In genomic region chr13:23551146-23551834, GRCm38 (mm10) we compare ENCODE assay signal across 8 mouse cellular contexts. TPM values are rescaled to one million over a fixed set of nuclear protein-coding genes. Genes with fewer than 3 reads are reported as not detected.
DNase-seq lines count a peak whose midpoint lies in the region; ATAC-seq lines count a peak whose summit lies in the region.
"Not testable (repeated sequence)": the region's sequence is repeated elsewhere in the genome, so short reads cannot be mapped to it uniquely, and the experiment has no call there.

Hist1h4f (minus strand) TSS chr13:23551648.

- H3K27ac ChIP-seq in hindbrain, embryonic 15.5 days (replicated peaks): peak within 1 kb of the TSS; percentile 87

- H3K9me3 ChIP-seq in hindbrain, embryonic 15.5 days: not testable (repeated sequence)

- H3K27me3 ChIP-seq in hindbrain, embryonic 15.5 days: not testable (repeated sequence)

- peak within 1 kb of the TSS; percentile 64 for H3K4me2 ChIP-seq in hindbrain, embryonic 15.5 days

- WGBS in hindbrain, embryonic 15.5 days: under 1% methylated on average over 47 of the region's 47 CpGs

- peaks cover 32% of the 10 kb centered on the region for H3K4me1 ChIP-seq in hindbrain, embryonic 15.5 days (replicated peaks)

- not testable (repeated sequence) for H3K36me3 ChIP-seq in hindbrain, embryonic 15.5 days

- peak within 1 kb of the TSS; percentile 46 for H3K4me3 ChIP-seq in hindbrain, embryonic 15.5 days

- H3K9ac ChIP-seq in hindbrain, embryonic 15.5 days: peak within 1 kb of the TSS; percentile 54

- peak; percentile 93 for ATAC-seq in hindbrain, embryonic 15.5 days (ENCODE audit: low FRiP score, low read depth)

- peak; percentile 83 for DNase-seq in T-cell, adult 2 months (ENCODE audit: low spot score)
- DNase-seq in cerebellum, postnatal 36 days: peak; percentile 83 to 88
- peak; percentile 89 to 96 for DNase-seq in frontal cortex, postnatal 36 days (ENCODE audit: low spot score in 2 of 2)
- DNase-seq in left cerebral cortex, adult 11 months (ENCODE audit: low spot score): peak; percentile 91
- DNase-seq in lung, postnatal 36 days: peak; percentile 92
- peak; percentile 96 for DNase-seq in retina, embryonic 14.5 days (ENCODE audit: low spot score)
- DNase-seq in thymus, postnatal 36 days: peak; percentile 84 to 88

RNA-seq across cellular contexts. Expression of gene Hist1h4f, which starts in this region (rescaled TPM):
- polyA plus RNA-seq in hindbrain, embryonic 15.5 days (2015; fragmentation: Nextera tagmentation; extraction: Ambion mirVana): not detected in 2 replicates

Comparison
In these comparisons a context has a peak if more than half of its experiments do, and no peak if none do; other contexts are left out.
1. Peak in every context shown above with its lines: DNase-seq, ATAC-seq, H3K4me3 ChIP-seq and H3K27ac ChIP-seq.
2. Peak in ATAC-seq, H3K4me3 ChIP-seq, H3K27ac ChIP-seq, H3K9ac ChIP-seq and H3K4me2 ChIP-seq in hindbrain, embryonic 15.5 days; RNA of the gene not detected or under 1 TPM.